Mouse (Mus musculus) stomach, postnatal 0 days (tissue): ENCODE measurements around the gene Fzd5. TPM values are rescaled to one million over a fixed set of nuclear protein-coding genes. Genes with fewer than 3 reads are reported as not detected.

Experiments
- ATAC-seq: fragments of 200-750 bp; cut with Nextera tagmentation; 2 replicates; pipeline ENCODE4 v1.8.0; 2017; ENCODE audit not compliant: low FRiP score, low TSS enrichment
- DNase-seq: peaks from one replicate; pipeline ENCODE4 v3.0.0-alpha.2; 2016; ENCODE audit warnings: low spot score
- H3K27ac ChIP-seq: fragments of 300-500 bp; sonication (generic); replicated peaks from 2 replicates; pipeline ENCODE4 v1.5.1; 2014; ENCODE audit warnings: mild to moderate bottlenecking, control low read depth
- H3K27me3 ChIP-seq: fragments of 300-500 bp; sonication (generic); 2 replicates; pipeline ENCODE4 v1.6.1; 2014; ENCODE audit warnings: low read length; ENCODE audit not compliant: control insufficient read depth, insufficient read depth
- H3K36me3 ChIP-seq: fragments of 300-500 bp; sonication (generic); 2 replicates; pipeline ENCODE4 v1.6.1; 2014; ENCODE audit warnings: low read length, mixed read lengths; ENCODE audit not compliant: control insufficient read depth, insufficient read depth
- H3K4me1 ChIP-seq: fragments of 300-500 bp; sonication (generic); replicated peaks from 2 replicates; pipeline ENCODE4 v1.6.1; 2014; ENCODE audit warnings: antibody characterized with exemption; ENCODE audit not compliant: control insufficient read depth, insufficient read depth
- H3K4me2 ChIP-seq: fragments of 300-500 bp; sonication (generic); replicated peaks from 2 replicates; pipeline ENCODE4 v1.6.1; 2014; ENCODE audit warnings: low read depth, mild to moderate bottlenecking, control low read depth, moderate library complexity
- H3K4me3 ChIP-seq: fragments of 300-500 bp; sonication (generic); 2 replicates; pipeline ENCODE4 v1.5.1; 2014; ENCODE audit warnings: low read depth, low read length, control low read depth
- H3K9ac ChIP-seq: fragments of 300-500 bp; sonication (generic); 2 replicates; pipeline ENCODE4 v1.6.1; 2014; ENCODE audit warnings: mild to moderate bottlenecking, low read length, control low read depth, mixed read lengths
- H3K9me3 ChIP-seq: fragments of 300-500 bp; sonication (generic); 2 replicates; pipeline ENCODE4 v1.6.1; 2016; ENCODE audit warnings: low read length; ENCODE audit not compliant: control insufficient read depth
- CTCF ChIP-seq: IDR thresholded peaks from 2 replicates; pipeline ENCODE4 v1.5.1; 2016; ENCODE audit warnings: antibody characterized with exemption, low read depth, mild to moderate bottlenecking, moderate library complexity
- EP300 ChIP-seq: optimal IDR thresholded peaks from 2 replicates; pipeline ENCODE3; 2016; ENCODE audit warnings: antibody characterized with exemption
- WGBS: fragments of 180-500 bp; shearing (Covaris S2); extraction: QIAGEN DNeasy Blood & Tissue Kit; methylation state at CpG from one replicate; pipeline ENCODE4 v1.1.7; 2014; 5-methylcytosine and 5-hydroxymethylcytosine counted together
- polyA plus RNA-seq: library from polyadenylated mRNA; unstranded; fragments of >200 nt; fragmentation: Nextera tagmentation; extraction: Ambion mirVana; gene quantifications from 2 replicates; pipeline ENCODE4 v1.2.1, GENCODE M21; 2015

Gene Fzd5
- polyA plus RNA-seq, 1 experiment from 2014 or later = 3.8 TPM

- ATAC-seq = no peak
- WGBS = 80% methylated on average over 3 of the region's 3 CpGs
Measured at GRCm38 (mm10) chr1:64701780-64702179, 35.8 kb downstream of the Fzd5 start.

GRCm38 (mm10) chr1:64695156-64695555 lies 42.4 kb downstream of the Fzd5 start:
- Histone ChIP-seq H3K27me3 (no peaks in the 10 kb centered on the region), H3K27ac (no peak overlapping the region), H3K9me3 (no peaks in the 10 kb centered on the region), H3K36me3 (no peaks in the 10 kb centered on the region), H3K4me1 (no peaks in the 10 kb centered on the region), H3K9ac (no peak overlapping the region), H3K4me2 (no peak overlapping the region), H3K4me3 (no peak overlapping the region)
- TF ChIP-seq CTCF = no peak
- no peak for TF ChIP-seq EP300
- no peak for ATAC-seq
- DNase-seq = no peak
- WGBS = 89% methylated on average over 3 of the region's 3 CpGs

More at GRCm38 (mm10) chr1:64701780-64702179, 35.8 kb downstream of the Fzd5 start:
- Histone ChIP-seq H3K9me3 (no peaks in the 10 kb centered on the region), H3K4me3 (no peak overlapping the region), H3K4me1 (no peaks in the 10 kb centered on the region), H3K4me2 (no peak overlapping the region), H3K27ac (no peak overlapping the region), H3K9ac (no peak overlapping the region), H3K27me3 (no peaks in the 10 kb centered on the region), H3K36me3 (peaks cover 4% of the 10 kb centered on the region; the same call in 1 of the 2 replicates)
- no peak for DNase-seq
- TF ChIP-seq EP300 (no peak), CTCF (no peak)

GRCm38 (mm10) chr1:64691581-64691980 lies 46.0 kb downstream of the Fzd5 start:
- TF ChIP-seq CTCF = no peak
- no peak for TF ChIP-seq EP300
- H3K4me2 ChIP-seq = peak overlapping the region; percentile 80
- no peaks in the 10 kb centered on the region for H3K36me3 ChIP-seq
- H3K9ac ChIP-seq = peak overlapping the region; percentile 87
- DNase-seq = no peak
- no peaks in the 10 kb centered on the region for H3K9me3 ChIP-seq
- H3K4me1 ChIP-seq = no peaks in the 10 kb centered on the region; the same call in 1 of the 2 replicates
- no peaks in the 10 kb centered on the region for H3K27me3 ChIP-seq
- 4% methylated on average over 9 of the region's 9 CpGs for WGBS
- H3K27ac ChIP-seq = peak overlapping the region; percentile 86
- ATAC-seq = no peak
- H3K4me3 ChIP-seq = peak overlapping the region; percentile 89

GRCm38 (mm10) chr1:64691121-64691551 lies 46.4 kb downstream of the Fzd5 start:
- peak; percentile 61 for DNase-seq
- Histone ChIP-seq H3K9me3 (no peaks in the 10 kb centered on the region), H3K4me1 (no peaks in the 10 kb centered on the region; the same call in 1 of the 2 replicates), H3K9ac (peak overlapping the region; percentile 87), H3K4me2 (peak overlapping the region; percentile 80), H3K4me3 (peak overlapping the region; percentile 89), H3K27ac (peak overlapping the region; percentile 86), H3K36me3 (no peaks in the 10 kb centered on the region), H3K27me3 (no peaks in the 10 kb centered on the region)
- under 1% methylated on average over 46 of the region's 55 CpGs for WGBS
- ATAC-seq = no peak
- TF ChIP-seq CTCF (no peak), EP300 (no peak)

- WGBS = under 1% methylated on average over 54 of the region's 71 CpGs
- DNase-seq = peak; percentile 99
- Histone ChIP-seq H3K27me3 (no peaks in the 10 kb centered on the region), H3K4me3 (peak within 1 kb of the TSS; percentile 89), H3K27ac (peak within 1 kb of the TSS; percentile 86), H3K36me3 (no peaks in the 10 kb centered on the region), H3K4me2 (peak within 1 kb of the TSS; percentile 80), H3K9ac (peak within 1 kb of the TSS; percentile 87), H3K9me3 (no peaks in the 10 kb centered on the region), H3K4me1 (no peaks in the 10 kb centered on the region; the same call in 1 of the 2 replicates)
- no peak for TF ChIP-seq EP300
- TF ChIP-seq CTCF = no peak
- peak; percentile 99 for ATAC-seq
Measured at GRCm38 (mm10) chr1:64690213-64691013, 47.1 kb downstream of the Fzd5 start, which contains the start of gene Ccnyl1. Ccnyl1 (plus strand) TSS chr1:64690455.
